Mouse (Mus musculus) CH12.LX (cell line): Measurements from ENCODE around the gene Ccdc85b. TPM values are rescaled to one million over a fixed set of nuclear protein-coding genes. Genes with fewer than 3 reads are reported as not detected.

ENCODE experiments used
- DNase-seq: peaks from one replicate; pipeline ENCODE4 v3.0.0-alpha.2; 2013; ENCODE audit errors: extremely low read depth
- H3K27ac ChIP-seq: 2 replicates; pipeline ENCODE4 v1.5.1; 2012; ENCODE audit warnings: low read depth, mild to moderate bottlenecking, control low read depth, moderate library complexity; ENCODE audit not compliant: insufficient read depth
- H3K27me3 ChIP-seq: replicated peaks from 2 replicates; pipeline ENCODE3; 2012; ENCODE audit warnings: inconsistent platforms
- H3K36me3 ChIP-seq, 2 experiments: replicated peaks in 1 of 2; 2 replicates each; pipeline versions ENCODE3 to v1.6.1; 2012; ENCODE audit warnings: inconsistent platforms in 1 of 2, low read length in 1 of 2, mild to moderate bottlenecking in 1 of 2, mixed read lengths in 1 of 2, moderate library complexity in 1 of 2; ENCODE audit not compliant: control insufficient read depth in 1 of 2, insufficient read depth in 1 of 2
- H3K4me1 ChIP-seq, 2 experiments: 2 replicates each; pipeline ENCODE4 v1.6.1; 2012; ENCODE audit warnings: inconsistent platforms in 1 of 2, moderate library complexity in 1 of 2; ENCODE audit not compliant: insufficient read depth in 2 of 2, control insufficient read depth in 1 of 2
- H3K4me2 ChIP-seq: 2 replicates; pipeline ENCODE4 v1.6.1; 2012; ENCODE audit warnings: low read depth, mild to moderate bottlenecking, control low read depth; ENCODE audit not compliant: poor library complexity, insufficient read depth, severe bottlenecking
- H3K4me3 ChIP-seq, 3 experiments: fragments of 150-350 bp in 1 of 3; sonication (generic) in 1 of 3; replicated peaks in 1 of 3; 2 replicates each; pipeline versions ENCODE3 to v1.5.1; 2011 to 2012; ENCODE audit warnings: low read depth in 2 of 3, low read length in 2 of 3, mild to moderate bottlenecking in 2 of 3, moderate library complexity in 2 of 3, control low read depth in 1 of 3, improper control_type of control experiment in 1 of 3, inconsistent platforms in 1 of 3, mixed read lengths in 1 of 3; ENCODE audit not compliant: poor library complexity in 1 of 3
- H3K79me2 ChIP-seq: replicated peaks from 2 replicates; pipeline ENCODE4 v1.6.1; 2012; ENCODE audit warnings: mild to moderate bottlenecking, moderate library complexity; ENCODE audit not compliant: control insufficient read depth, poor library complexity, insufficient read depth, severe bottlenecking; ENCODE audit errors: extremely low read depth
- H3K9ac ChIP-seq: 2 replicates; pipeline ENCODE4 v1.6.1; 2012; ENCODE audit warnings: low read depth, mild to moderate bottlenecking, control low read depth, moderate library complexity; ENCODE audit not compliant: insufficient read depth
- H3K9me3 ChIP-seq: replicated peaks from 2 replicates; pipeline ENCODE3; 2012; ENCODE audit warnings: low read length, inconsistent platforms, mixed read lengths
- BHLHE40 ChIP-seq: IDR thresholded peaks from 2 replicates; pipeline ENCODE4 v1.6.1; 2011; ENCODE audit warnings: mild to moderate bottlenecking, low read depth, low read length, improper control_type of control experiment
- CHD1 ChIP-seq: IDR thresholded peaks from 2 replicates; pipeline ENCODE4 v1.6.1; 2012; ENCODE audit warnings: low read depth, low read length, improper control_type of control experiment, inconsistent platforms
- CHD2 ChIP-seq: IDR thresholded peaks from 2 replicates; pipeline ENCODE4 v1.6.1; 2011; ENCODE audit warnings: low read length, improper control_type of control experiment
- EP300 ChIP-seq: IDR thresholded peaks from 2 replicates; pipeline ENCODE4 v1.6.1; 2011; ENCODE audit warnings: low read length, improper control_type of control experiment
- ETS1 ChIP-seq: conservative IDR thresholded peaks from 2 replicates; pipeline ENCODE4 v1.6.1; 2012; ENCODE audit warnings: low read depth, mild to moderate bottlenecking, inconsistent platforms, low read length, improper control_type of control experiment, moderate library complexity
- HCFC1 ChIP-seq: IDR thresholded peaks from 2 replicates; pipeline ENCODE4 v1.6.1; 2012; ENCODE audit warnings: low read depth, mild to moderate bottlenecking, inconsistent platforms, low read length, improper control_type of control experiment
- IRF4 ChIP-seq: IDR thresholded peaks from 2 replicates; pipeline ENCODE4 v1.6.1; 2014; ENCODE audit warnings: low read depth, mild to moderate bottlenecking, inconsistent platforms, low read length, improper control_type of control experiment
- JUND ChIP-seq: conservative IDR thresholded peaks from 2 replicates; pipeline ENCODE4 v1.6.1; 2011; ENCODE audit warnings: low read depth, low read length, improper control_type of control experiment
- MAFK ChIP-seq: IDR thresholded peaks from 2 replicates; pipeline ENCODE4 v1.6.1; 2011; ENCODE audit warnings: low read length, improper control_type of control experiment; ENCODE audit not compliant: insufficient replicate concordance
- MAX ChIP-seq: IDR thresholded peaks from 2 replicates; pipeline ENCODE4 v1.6.1; 2011; ENCODE audit warnings: low read length, improper control_type of control experiment
- MAZ ChIP-seq: IDR thresholded peaks from 2 replicates; pipeline ENCODE4 v1.6.1; 2012; ENCODE audit warnings: low read depth, mild to moderate bottlenecking, inconsistent platforms, low read length, improper control_type of control experiment, moderate library complexity
- MXI1 ChIP-seq: IDR thresholded peaks from 2 replicates; pipeline ENCODE4 v1.6.1; 2011; ENCODE audit warnings: mild to moderate bottlenecking, low read depth, low read length, improper control_type of control experiment
- SIN3A ChIP-seq: IDR thresholded peaks from 2 replicates; pipeline ENCODE4 v1.6.1; 2012; ENCODE audit warnings: low read length, improper control_type of control experiment, inconsistent platforms
- USF2 ChIP-seq: conservative IDR thresholded peaks from 2 replicates; pipeline ENCODE4 v1.6.1; 2011; ENCODE audit warnings: low read depth, low read length, improper control_type of control experiment
- dilution Hi-C: fragments of 300-500 bp; cut with MboI; formaldehyde crosslinking; loops from 2 replicates; pipeline ENCODE4 v1.14.3; 2020; ENCODE audit warnings: low sequenced_read_pairs; ENCODE audit not compliant: extremely low pct_unique_long_range_greater_than_20kb, extremely low pct_ligation_motif_present
- in situ Hi-C: fragments of 300-500 bp; cut with MboI; formaldehyde crosslinking; loops from 3 replicates; pipeline ENCODE4 v1.14.3; 2019; ENCODE audit warnings: low sequenced_read_pairs, low pct_ligation_motif_present, low pct_unique_long_range_greater_than_20kb, mixed read lengths
- polyA plus RNA-seq: library from polyadenylated mRNA; unstranded; fragments of >175 nt; gene quantifications from 2 replicates; pipeline ENCODE4 v1.2.1, GENCODE M21; 2012; ENCODE audit warnings: low read depth; ENCODE audit not compliant: insufficient read length
- total RNA-seq, 2 experiments: library from RNA; depleted of rRNA; stranded (reverse); fragments of 300-350 nt in 1 of 2; fragments of >200 nt in 1 of 2; gene quantifications; 2 replicates each; pipeline ENCODE4 v1.2.3; 2012 to 2014

Gene Ccdc85b
- total and polyA plus RNA-seq, 3 experiments = 2.1 to 4.2 (median 4.1) TPM

- TF ChIP-seq JUND (no peak), ETS1 (no peak), EP300 (no peak), USF2 (no peak), SIN3A (no peak)
- dilution Hi-C loops (no loop called here), in situ Hi-C loops (no loop called here)
- Histone ChIP-seq H3K36me3 (peaks cover 0 to 11% of the 10 kb centered on the region in 2 experiments), H3K9ac (no peak overlapping the region), H3K4me3 (no peak overlapping the region), H3K27ac (no peak overlapping the region), H3K27me3 (peaks cover 29% of the 10 kb centered on the region), H3K79me2 (no peaks in the 10 kb centered on the region), H3K4me2 (no peak overlapping the region), H3K9me3 (no peaks in the 10 kb centered on the region), H3K4me1 (peaks cover 9 to 20% of the 10 kb centered on the region in 2 experiments)
- no peak for DNase-seq
Measured at GRCm38 (mm10) chr19:5449673-5450072, 8.0 kb downstream of the Ccdc85b start.

- Histone ChIP-seq H3K9ac (no peak overlapping the region), H3K9me3 (no peaks in the 10 kb centered on the region), H3K4me3 (peak overlapping the region in 1 of 3 experiments; percentile 38), H3K79me2 (no peaks in the 10 kb centered on the region), H3K27ac (no peak overlapping the region), H3K4me2 (peak overlapping the region; percentile 83), H3K27me3 (peaks cover 39% of the 10 kb centered on the region), H3K36me3 (peaks cover 0 to 1% of the 10 kb centered on the region in 2 experiments), H3K4me1 (peaks cover 9 to 20% of the 10 kb centered on the region in 2 experiments)
- TF ChIP-seq BHLHE40 (peak; percentile 63; the same call in 1 of the 2 replicates), MAFK (0 out of 2 replicates have a peak, but pooled peaks have one; percentile 5), MAX (peak; percentile 71; the same call in 1 of the 2 replicates), HCFC1 (no peak)
- no peak for DNase-seq
- dilution Hi-C loops (no loop called here), in situ Hi-C loops (no loop called here)
Measured at GRCm38 (mm10) chr19:5448354-5449150, 9.1 kb downstream of the Ccdc85b start.

- in situ Hi-C loops = no loop called here
- Histone ChIP-seq H3K27me3 (peaks cover 40% of the 10 kb centered on the region), H3K4me3 (peak within 1 kb of the TSS; percentile 7 to 47 (median 38)), H3K9ac (no peak within 1 kb of the TSS), H3K4me1 (peaks cover 9 to 20% of the 10 kb centered on the region in 2 experiments), H3K27ac (no peak within 1 kb of the TSS), H3K4me2 (peak within 1 kb of the TSS; percentile 83), H3K36me3 (peaks cover 0 to 1% of the 10 kb centered on the region in 2 experiments), H3K9me3 (no peaks in the 10 kb centered on the region), H3K79me2 (no peaks in the 10 kb centered on the region)
- dilution Hi-C loops = no loop called here
- no peak for TF ChIP-seq IRF4
- 0 out of 2 replicates have a peak, but pooled peaks have one; percentile 61 for TF ChIP-seq CHD1
- TF ChIP-seq MXI1 = peak; percentile 19; the same call in 1 of the 2 replicates
- TF ChIP-seq ETS1 = no peak
- 0 out of 2 replicates have a peak, but pooled peaks have one; percentile 16 for TF ChIP-seq CHD2
- TF ChIP-seq MAZ = 0 out of 2 replicates have a peak, but pooled peaks have one; percentile 11
- TF ChIP-seq SIN3A = peak; percentile 64; the same call in 1 of the 2 replicates
- TF ChIP-seq HCFC1 = peak; percentile 22; the same call in 1 of the 2 replicates
- peak; percentile 42 for DNase-seq
Measured at GRCm38 (mm10) chr19:5447515-5448353, 10.0 kb downstream of the Ccdc85b start, which contains the start of gene Fosl1. TSS of gene Fosl1 (plus strand) at chr19:5447547.
